8 mouse cellular contexts compared by ENCODE assay signal in genomic region chr8:85526105-85526504, GRCm38 (mm10). TPM values are rescaled to one million over a fixed set of nuclear protein-coding genes. Genes with fewer than 3 reads are reported as not detected.
DNase-seq lines count a peak whose midpoint lies in the region; ATAC-seq and TF ChIP-seq lines count a peak whose summit lies in the region.

No protein-coding gene starts in this region.

- intact Hi-C loops in left cerebral cortex, adult 2 months (cut with DNase I) = loop anchor here (2.0 to 10.0 kb wide), 2 partner anchors 69 to 221 kb away; no protein-coding TSS in a partner anchor
- intact Hi-C loops in left cerebral cortex, postnatal 25 days (cut with DNase I) = loop anchor here (1.0 kb wide), 1 partner anchor 70 kb away; no protein-coding TSS in a partner anchor

- no peak for TF ChIP-seq POLR2A in cerebellum, adult 2 months (IDR thresholded peaks at IDR 0.05; ENCODE audit: borderline replicate concordance, insufficient read depth, low read length)

- WGBS in cerebellum, adult 2 months = 27% methylated on average over 6 of the region's 6 CpGs

- peak; percentile 95 for TF ChIP-seq CTCF in left cerebral cortex, adult 2 months (IDR thresholded peaks at IDR 0.05)
- peak; percentile 88 for TF ChIP-seq CTCF in cerebellum, adult 2 months (IDR thresholded peaks at IDR 0.05; ENCODE audit: borderline replicate concordance, insufficient read depth, low read depth, low read length)

- no peaks in the 10 kb centered on the region for H3K27me3 ChIP-seq in cerebellum, adult 2 months (ENCODE audit: control insufficient read depth, insufficient read depth, low read length)

- ATAC-seq in granulocyte monocyte progenitor cell, adult 5-6 weeks (replicated peaks; ENCODE audit: poor library complexity, severe bottlenecking) = peak; percentile 76

- no peak overlapping the region for H3K4me3 ChIP-seq in left cerebral cortex, adult 2 months
- no peak overlapping the region for H3K4me3 ChIP-seq in cerebellum, adult 2 months (replicated peaks; ENCODE audit: insufficient read depth, low read depth, low read length)

- no peaks in the 10 kb centered on the region for H3K4me1 ChIP-seq in cerebellum, adult 2 months (ENCODE audit: control insufficient read depth, insufficient read depth, low read length)

- DNase-seq in left cerebral cortex, adult 2 months (ENCODE audit: extremely low spot score in 1 of 2, low spot score in 2 of 2) = peak; percentile 59 to 70
- DNase-seq in left cerebral cortex, adult 8-10 months (ENCODE audit: low spot score in 2 of 2) = no peak
- DNase-seq in MN1 (ENCODE audit: low spot score) = peak; percentile 72
- DNase-seq in cerebellum, adult 2 months = peak; percentile 38 to 53
- peak; percentile 68 to 75 for DNase-seq in left cerebral cortex, postnatal 25 days (ENCODE audit: low spot score in 2 of 2)
- peak; percentile 33 for DNase-seq in retina, adult 2 months (ENCODE audit: low read depth, low spot score)
- DNase-seq in yolk sac, embryonic 10.5 days (ENCODE audit: low spot score) = peak; percentile 43

- H3K27ac ChIP-seq in left cerebral cortex, adult 2 months = no peak overlapping the region
- no peak overlapping the region for H3K27ac ChIP-seq in cerebellum, adult 2 months (ENCODE audit: insufficient read depth, low read length)

RNA-seq across cellular contexts. Expression of gene Dnaja2, which starts 29.0 kb away (rescaled TPM):
- 100 to 1,000 TPM; 175 to 199 TPM for total RNA-seq in left cerebral cortex, adult 2 months (2021)
- total RNA-seq in left cerebral cortex, adult 8-10 months (2022) = 100 to 1,000 TPM; 173 to 194 (median 190) TPM
- polyA plus RNA-seq in cerebellum, adult 2 months (2012; rRNA removed) = 102 and 108 TPM in 2 replicates
- total RNA-seq in granulocyte monocyte progenitor cell, adult 5-6 weeks (2014; fragmentation: Nextera tagmentation) = 86.8 and 101 TPM in 2 replicates
- 128 and 137 TPM in 2 replicates for total RNA-seq in granulocyte monocyte progenitor cell, adult 5-6 weeks (2017)
- total RNA-seq in left cerebral cortex, postnatal 25 days (2021) = 100 to 1,000 TPM; 167 to 190 TPM

RNA-seq across cellular contexts. Expression of gene Gpt2, which starts 33.7 kb away (rescaled TPM):
- 10 to 100 TPM; 62.7 to 70.0 TPM for total RNA-seq in left cerebral cortex, adult 2 months (2021)
- total RNA-seq in left cerebral cortex, adult 8-10 months (2022) = 10 to 100 TPM; 43.6 to 52.6 (median 49.1) TPM
- polyA plus RNA-seq in cerebellum, adult 2 months (2012; rRNA removed) = 40.5 and 41.0 TPM in 2 replicates
- 3.1 and 5.7 TPM in 2 replicates for total RNA-seq in granulocyte monocyte progenitor cell, adult 5-6 weeks (2014; fragmentation: Nextera tagmentation)
- 4.3 and 4.6 TPM in 2 replicates for total RNA-seq in granulocyte monocyte progenitor cell, adult 5-6 weeks (2017)
- 10 to 100 TPM; 52.8 to 60.2 TPM for total RNA-seq in left cerebral cortex, postnatal 25 days (2021)

Comparison
In these comparisons a context has a peak if more than half of its experiments do, and no peak if none do; other contexts are left out.
1. DNase-seq: peak in left cerebral cortex, adult 2 months (2 of 2), MN1 (single experiment), cerebellum, adult 2 months (2 of 2), left cerebral cortex, postnatal 25 days (2 of 2), retina, adult 2 months (single experiment) and yolk sac, embryonic 10.5 days (single experiment); none in left cerebral cortex, adult 8-10 months (0 of 2).
2. RNA of gene Gpt2, which starts 33.7 kb away (total RNA-seq): 62.7 to 70.0 TPM in left cerebral cortex, adult 2 months, 52.8 to 60.2 TPM in left cerebral cortex, postnatal 25 days and 43.6 to 52.6 TPM in left cerebral cortex, adult 8-10 months; 3.1 to 5.7 TPM in granulocyte monocyte progenitor cell, adult 5-6 weeks; every median in the first group is over 4 times any median in the second.